Mouse (Mus musculus): ENCODE data around the gene Abhd18. TPM values are rescaled to one million over a fixed set of nuclear protein-coding genes. Genes with fewer than 3 reads are reported as not detected.

The Abhd18 gene
- polyA plus RNA-seq, 1 experiment: 0.47 TPM

DNA sequence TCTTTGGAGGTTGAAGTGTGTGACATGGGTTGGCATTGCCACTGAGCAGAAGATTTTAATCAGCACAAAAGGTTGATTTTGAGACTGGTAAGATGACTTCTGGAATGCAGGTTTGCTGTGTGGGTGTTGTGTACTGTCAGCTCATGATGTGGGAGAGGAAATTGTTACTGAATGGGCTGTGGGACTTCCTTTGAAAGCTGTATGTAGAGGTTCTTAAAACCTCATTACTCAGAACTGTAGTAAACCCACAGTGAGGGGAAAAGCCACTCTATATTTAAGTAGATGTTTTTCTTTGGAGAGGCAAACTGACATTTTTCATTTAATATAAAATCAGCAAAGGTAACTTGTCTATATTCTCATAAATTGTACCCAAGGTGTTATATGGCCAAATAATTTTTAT is 134.0 kb downstream of the Abhd18 start:
- no peaks in the 10 kb centered on the region for H3K27me3 ChIP-seq (ENCODE audit: control insufficient read depth, insufficient read depth, insufficient read length)
- no peak for TF ChIP-seq MYOG (IDR thresholded peaks at IDR 0.05; ENCODE audit: control insufficient read depth, extremely low read depth, insufficient read length)
- no peak for TF ChIP-seq CEBPB (IDR thresholded peaks at IDR 0.05; ENCODE audit: low read depth)
- TF ChIP-seq CTCF (IDR thresholded peaks at IDR 0.05; ENCODE audit: control insufficient read depth, insufficient read depth, insufficient read length): no peak
- TF ChIP-seq FOSL1 (IDR thresholded peaks at IDR 0.05; ENCODE audit: insufficient read depth, low read length, poor library complexity, severe bottlenecking): no peak
- TF ChIP-seq USF1 (IDR thresholded peaks at IDR 0.05; ENCODE audit: low read depth): no peak
- no peak for TF ChIP-seq MAX (IDR thresholded peaks at IDR 0.05)
- no peak for TF ChIP-seq MYOD1 (IDR thresholded peaks at IDR 0.05; ENCODE audit: control insufficient read depth, insufficient read length, low read depth)
- no peaks in the 10 kb centered on the region for H3K79me2 ChIP-seq (ENCODE audit: control insufficient read depth, insufficient read depth)
- H3ac ChIP-seq (ENCODE audit: control insufficient read depth, insufficient read length, low read depth): no peak overlapping the region
- H3K79me3 ChIP-seq (ENCODE audit: low read depth): no peaks in the 10 kb centered on the region
- no peaks in the 10 kb centered on the region for H3K36me3 ChIP-seq (ENCODE audit: control insufficient read depth, insufficient read depth)
- no peak overlapping the region for H3K4me3 ChIP-seq (ENCODE audit: insufficient read depth, poor library complexity, severe bottlenecking)

- no peak overlapping the region for H3ac ChIP-seq (ENCODE audit: control insufficient read depth, insufficient read length, low read depth)
- no peaks in the 10 kb centered on the region for H3K36me3 ChIP-seq (ENCODE audit: control insufficient read depth, insufficient read depth)
- H3K79me2 ChIP-seq (ENCODE audit: control insufficient read depth, insufficient read depth): no peaks in the 10 kb centered on the region
- H3K27me3 ChIP-seq (ENCODE audit: control insufficient read depth, insufficient read depth, insufficient read length): no peaks in the 10 kb centered on the region
- H3K79me3 ChIP-seq (ENCODE audit: low read depth): no peaks in the 10 kb centered on the region
- H3K4me3 ChIP-seq (ENCODE audit: insufficient read depth, poor library complexity, severe bottlenecking): no peak overlapping the region
- TF ChIP-seq MAX (IDR thresholded peaks at IDR 0.05): no peak
- TF ChIP-seq CTCF (IDR thresholded peaks at IDR 0.05; ENCODE audit: control insufficient read depth, insufficient read depth, insufficient read length): no peak
- no peak for TF ChIP-seq FOSL1 (IDR thresholded peaks at IDR 0.05; ENCODE audit: insufficient read depth, low read length, poor library complexity, severe bottlenecking)
- no peak for TF ChIP-seq MYOD1 (IDR thresholded peaks at IDR 0.05; ENCODE audit: control insufficient read depth, insufficient read length, low read depth)
- TF ChIP-seq MYOG (IDR thresholded peaks at IDR 0.05; ENCODE audit: control insufficient read depth, extremely low read depth, insufficient read length): no peak
- no peak for TF ChIP-seq CEBPB (IDR thresholded peaks at IDR 0.05; ENCODE audit: low read depth)
- TF ChIP-seq USF1 (IDR thresholded peaks at IDR 0.05; ENCODE audit: low read depth): no peak
These were observed 140.8 kb downstream of the Abhd18 start for GRCm38 (mm10) chr3:40987539-40987938.

Other genes starting within 250 kb of the Abhd18 start
- gene Slc25a31, start 138.1 kb upstream of the Abhd18 start, polyA plus RNA-seq (2012; fragmentation: generic; extraction: Trizol): not detected
- 15.7 TPM for gene Hspa4l, start 102.5 kb upstream of the Abhd18 start, polyA plus RNA-seq (2012; fragmentation: generic; extraction: Trizol)
- 15.7 TPM for gene Plk4, start 47.0 kb upstream of the Abhd18 start, polyA plus RNA-seq (2012; fragmentation: generic; extraction: Trizol)
- gene Mfsd8, start 84 bp upstream of the Abhd18 start, polyA plus RNA-seq (2012; fragmentation: generic; extraction: Trizol): 1.8 TPM
- not detected for gene 1700034I23Rik, start 55.6 kb downstream of the Abhd18 start, polyA plus RNA-seq (2012; fragmentation: generic; extraction: Trizol)
- 7.7 TPM for gene Larp1b, start 102.9 kb downstream of the Abhd18 start, polyA plus RNA-seq (2012; fragmentation: generic; extraction: Trizol)
- 39.8 TPM for gene Pgrmc2, start 236.1 kb downstream of the Abhd18 start, polyA plus RNA-seq (2012; fragmentation: generic; extraction: Trizol)

Measured in C2C12 (cell line).